Mouse (Mus musculus) lung, adult 2 months (tissue): ENCODE measurements at regions not wholly inside any gene's neighbourhood (a gene's known extent, or its start where the extent isn't known, plus 50 kb on each side); places are given as distances from the start of the nearest gene placed in this dataset.

Experiments used
- CTCF ChIP-seq: fragments of 200-500 bp; IDR thresholded peaks from 2 replicates; pipeline ENCODE4 v1.5.1; 2011; ENCODE audit warnings: mild to moderate bottlenecking, low read length, control low read depth; ENCODE audit not compliant: insufficient read depth
- POLR2A ChIP-seq: fragments of 200-500 bp; IDR thresholded peaks from 2 replicates; pipeline ENCODE4 v1.6.1; 2011; ENCODE audit warnings: low read depth, mild to moderate bottlenecking, control low read depth, low read length, borderline replicate concordance; ENCODE audit errors: extremely low read depth

- TF ChIP-seq CTCF, result no peak
- no peak for TF ChIP-seq POLR2A
Measured at GRCm38 (mm10) chr5:82966180-82966579, 388.8 kb downstream of the Tecrl start.
